Mouse (Mus musculus) lung, postnatal 0 days (tissue): ENCODE data around the gene Dmrta1. TPM values are rescaled to one million over a fixed set of nuclear protein-coding genes. Genes with fewer than 3 reads are reported as not detected.
"Not testable (repeated sequence)": the region's sequence is repeated elsewhere in the genome, so short reads cannot be mapped to it uniquely, and the experiment has no call there.

Experiments
- ATAC-seq: fragments of 200-750 bp; cut with Nextera tagmentation; 2 replicates; pipeline ENCODE4 v1.8.0; 2017; ENCODE audit warnings: moderate library complexity
- DNase-seq: peaks from one replicate; pipeline ENCODE4 v3.0.0-alpha.2; 2016; ENCODE audit warnings: low spot score
- H3K27ac ChIP-seq: fragments of 300-500 bp; sonication (generic); 2 replicates; pipeline ENCODE4 v1.5.1; 2014; ENCODE audit warnings: antibody characterized with exemption, mild to moderate bottlenecking, low read length, mixed read lengths
- H3K27me3 ChIP-seq: fragments of 300-500 bp; sonication (generic); replicated peaks from 2 replicates; pipeline ENCODE4 v1.6.1; 2014; ENCODE audit warnings: low read length, mixed read lengths; ENCODE audit not compliant: insufficient read depth
- H3K36me3 ChIP-seq: fragments of 300-500 bp; sonication (generic); 2 replicates; pipeline ENCODE4 v1.6.1; 2014; ENCODE audit warnings: low read length, mixed read lengths; ENCODE audit not compliant: insufficient read depth
- H3K4me1 ChIP-seq: fragments of 300-500 bp; sonication (generic); 2 replicates; pipeline ENCODE4 v1.6.1; 2014; ENCODE audit warnings: antibody characterized with exemption, low read depth, low read length, mixed read lengths; ENCODE audit not compliant: insufficient read depth
- H3K4me2 ChIP-seq: fragments of 300-500 bp; sonication (generic); replicated peaks from 2 replicates; pipeline ENCODE4 v1.6.1; 2014; ENCODE audit warnings: low read depth, mild to moderate bottlenecking, low read length, moderate library complexity, mixed read lengths
- H3K4me3 ChIP-seq: fragments of 300-500 bp; sonication (generic); 2 replicates; pipeline ENCODE4 v1.5.1; 2014; ENCODE audit warnings: low read depth, low read length
- H3K9ac ChIP-seq: fragments of 300-500 bp; sonication (generic); replicated peaks from 2 replicates; pipeline ENCODE4 v1.6.1; 2014; ENCODE audit warnings: low read depth, mild to moderate bottlenecking
- H3K9me3 ChIP-seq: fragments of 300-500 bp; sonication (generic); 2 replicates; pipeline ENCODE4 v1.6.1; 2016; ENCODE audit warnings: low read length, mixed read lengths
- CTCF ChIP-seq: IDR thresholded peaks from 2 replicates; pipeline ENCODE4 v1.5.1; 2016; ENCODE audit warnings: antibody characterized with exemption, mild to moderate bottlenecking
- EP300 ChIP-seq: IDR thresholded peaks from 2 replicates; pipeline ENCODE4 v1.6.1; 2016; ENCODE audit warnings: antibody characterized with exemption, mild to moderate bottlenecking, control low read depth
- WGBS: fragments of 180-500 bp; shearing (Covaris S2); extraction: QIAGEN DNeasy Blood & Tissue Kit; methylation state at CpG from one replicate; pipeline ENCODE4 v1.1.7; 2014; 5-methylcytosine and 5-hydroxymethylcytosine counted together
- polyA plus RNA-seq: library from polyadenylated mRNA; unstranded; fragments of >200 nt; fragmentation: Nextera tagmentation; extraction: Ambion mirVana; gene quantifications from 2 replicates; pipeline ENCODE4 v1.2.1, GENCODE M21; 2015

Gene Dmrta1
- polyA plus RNA-seq, 1 experiment from 2014 or later: not detected

DNA sequence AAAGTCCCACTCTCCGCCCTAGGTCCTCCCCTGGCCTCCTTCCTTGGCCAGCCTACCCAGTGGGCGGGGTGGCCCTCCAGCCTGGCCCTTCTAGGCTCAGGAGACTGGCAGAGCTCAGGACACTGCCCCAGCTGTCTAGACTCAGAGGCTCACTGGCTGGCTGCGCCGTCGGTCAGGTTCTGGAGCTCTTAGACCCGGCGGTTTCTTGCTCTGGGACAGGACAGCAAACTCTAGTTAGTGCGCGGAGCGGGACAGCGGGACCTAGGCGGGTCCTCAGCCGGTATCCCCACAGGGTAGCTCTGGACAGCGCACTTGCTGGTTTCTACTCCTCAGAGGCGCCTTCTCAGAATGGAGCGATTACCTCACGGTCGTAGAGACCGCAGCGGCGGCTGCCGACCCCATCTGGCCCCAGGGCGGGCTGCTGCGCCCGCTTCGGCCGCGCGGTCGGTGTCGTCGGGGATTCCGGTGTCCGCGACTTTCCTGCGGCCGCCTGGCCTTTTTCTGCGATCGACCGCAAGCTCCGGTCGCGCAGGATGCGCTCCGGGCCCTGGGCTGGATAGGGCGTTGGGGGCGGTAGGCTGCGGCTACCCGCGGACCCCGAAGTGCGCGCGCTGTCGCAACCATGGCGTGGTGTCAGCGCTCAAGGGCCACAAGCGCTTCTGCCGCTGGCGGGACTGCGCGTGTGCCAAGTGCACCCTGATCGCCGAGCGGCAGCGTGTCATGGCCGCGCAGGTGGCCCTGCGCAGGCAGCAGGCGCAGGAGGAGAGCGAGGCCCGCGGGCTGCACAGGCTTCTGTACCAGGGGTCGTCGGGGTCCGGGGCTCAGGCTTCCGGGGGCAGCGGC, 8.9 kb downstream of the Dmrta1 start:
- no peak overlapping the region for H3K9ac ChIP-seq
- peak; percentile 48 for ATAC-seq
- H3K27me3 ChIP-seq: peaks cover 23% of the 10 kb centered on the region
- no peak for TF ChIP-seq CTCF
- TF ChIP-seq EP300: no peak
- 2% methylated on average over 70 of the region's 78 CpGs for WGBS
- no peaks in the 10 kb centered on the region for H3K9me3 ChIP-seq
- no peaks in the 10 kb centered on the region for H3K36me3 ChIP-seq
- H3K4me1 ChIP-seq: no peaks in the 10 kb centered on the region
- H3K27ac ChIP-seq: no peak overlapping the region
- peak overlapping the region; percentile 31 for H3K4me3 ChIP-seq
- peak overlapping the region; percentile 45 for H3K4me2 ChIP-seq
- peak; percentile 11 for DNase-seq

DNA sequence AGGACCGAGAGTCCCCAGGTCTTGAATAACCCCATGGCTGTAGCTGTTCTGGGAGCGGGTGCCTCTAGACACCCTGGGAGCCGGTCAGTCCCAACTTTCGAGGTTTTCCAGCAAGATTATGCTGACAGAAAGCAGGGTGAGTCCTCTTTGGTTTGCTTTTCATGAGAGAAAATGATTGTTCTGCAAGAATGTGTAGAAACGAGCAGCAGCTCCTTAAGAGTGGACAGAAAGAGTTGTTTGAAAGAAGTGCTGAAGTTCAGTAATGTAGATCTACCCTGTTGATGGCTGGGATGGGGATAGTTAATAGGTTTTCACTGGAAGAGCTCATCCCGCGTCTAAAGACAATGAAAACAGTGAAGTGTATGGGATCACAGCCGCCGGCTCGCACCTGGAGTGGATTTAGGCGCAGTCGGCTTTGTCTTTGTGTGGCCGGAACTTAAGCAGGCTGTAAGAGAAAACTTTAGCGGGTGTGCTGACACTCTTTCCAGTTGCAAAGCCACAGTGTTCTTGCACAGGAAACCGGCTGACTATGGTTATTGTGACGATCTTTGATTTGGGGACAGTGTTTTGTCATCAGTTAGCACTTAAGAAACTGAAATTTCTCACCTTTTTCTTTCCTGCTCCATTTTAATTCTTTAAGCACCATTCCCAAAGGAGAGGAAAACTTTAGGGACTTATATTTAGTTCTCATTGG, 9.7 kb downstream of the Dmrta1 start:
- Histone ChIP-seq H3K36me3 (no peaks in the 10 kb centered on the region), H3K4me1 (no peaks in the 10 kb centered on the region), H3K9ac (no peak overlapping the region), H3K27ac (no peak overlapping the region), H3K9me3 (no peaks in the 10 kb centered on the region), H3K4me2 (peak overlapping the region; percentile 45), H3K27me3 (peaks cover 23% of the 10 kb centered on the region), H3K4me3 (peak overlapping the region; percentile 31)
- DNase-seq (no peak), ATAC-seq (no peak)
- 1% methylated on average over 16 of the region's 16 CpGs for WGBS
- TF ChIP-seq CTCF (no peak), EP300 (no peak)

DNA sequence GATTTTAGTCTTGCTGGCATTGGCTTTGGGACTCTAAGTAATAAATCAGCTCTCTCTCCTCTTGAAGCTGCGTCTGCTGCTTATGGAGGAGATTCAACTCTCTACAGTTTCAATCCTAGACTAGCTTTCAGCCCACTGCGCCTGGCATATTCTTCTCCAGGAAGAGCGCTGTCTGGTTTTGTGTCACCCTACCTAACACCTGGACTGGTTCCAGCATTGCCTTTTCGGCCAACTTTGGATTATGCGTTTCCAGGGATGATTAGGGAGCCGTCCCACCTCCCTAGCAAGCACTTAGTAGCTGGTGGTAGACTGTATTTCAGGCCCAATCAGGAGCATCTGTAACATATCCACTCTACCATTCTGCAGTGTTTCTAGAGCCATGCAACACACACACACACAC, 12.7 kb downstream of the Dmrta1 start:
- no peak for ATAC-seq

DNA sequence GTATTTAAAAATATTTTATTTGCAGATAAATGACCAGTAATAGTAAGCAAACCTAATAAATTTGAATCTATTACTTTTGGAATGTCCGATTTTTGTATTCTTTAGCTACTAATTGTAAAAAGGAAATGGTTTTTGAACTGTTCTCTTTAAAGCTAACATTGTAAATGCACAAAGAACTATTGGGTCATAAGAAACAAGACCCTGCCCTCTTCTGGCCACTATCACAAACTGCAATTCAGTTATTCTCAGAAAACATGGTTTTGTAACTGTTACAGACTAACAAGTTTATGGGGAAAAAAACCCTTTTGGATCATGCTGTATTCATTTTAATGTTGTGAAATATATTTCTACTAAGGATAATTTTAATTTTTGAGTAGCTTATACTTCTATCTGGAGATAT, 13.5 kb downstream of the Dmrta1 start:
- no peak overlapping the region for H3K9ac ChIP-seq
- no peaks in the 10 kb centered on the region for H3K36me3 ChIP-seq
- TF ChIP-seq EP300 (no peak), CTCF (peak; percentile 51)
- H3K9me3 ChIP-seq: no peaks in the 10 kb centered on the region
- H3K4me2 ChIP-seq: no peak overlapping the region
- no peak overlapping the region for H3K4me3 ChIP-seq
- ATAC-seq: no peak
- H3K4me1 ChIP-seq: no peaks in the 10 kb centered on the region
- H3K27ac ChIP-seq: no peak overlapping the region
- peaks cover 18% of the 10 kb centered on the region for H3K27me3 ChIP-seq
- WGBS: 23% methylated on average over 1 of the region's 1 CpGs
- DNase-seq: peak; percentile 44

More for the DNA sequence above, 12.7 kb downstream of the Dmrta1 start:
- WGBS: 77% methylated on average over 6 of the region's 6 CpGs
- no peak overlapping the region for H3K4me3 ChIP-seq
- no peak overlapping the region for H3K9ac ChIP-seq
- no peaks in the 10 kb centered on the region for H3K9me3 ChIP-seq
- no peak for DNase-seq
- no peak overlapping the region for H3K27ac ChIP-seq
- TF ChIP-seq EP300 (no peak), CTCF (no peak)
- H3K36me3 ChIP-seq: no peaks in the 10 kb centered on the region
- no peak overlapping the region for H3K4me2 ChIP-seq
- no peaks in the 10 kb centered on the region for H3K4me1 ChIP-seq
- peaks cover 23% of the 10 kb centered on the region for H3K27me3 ChIP-seq

DNA sequence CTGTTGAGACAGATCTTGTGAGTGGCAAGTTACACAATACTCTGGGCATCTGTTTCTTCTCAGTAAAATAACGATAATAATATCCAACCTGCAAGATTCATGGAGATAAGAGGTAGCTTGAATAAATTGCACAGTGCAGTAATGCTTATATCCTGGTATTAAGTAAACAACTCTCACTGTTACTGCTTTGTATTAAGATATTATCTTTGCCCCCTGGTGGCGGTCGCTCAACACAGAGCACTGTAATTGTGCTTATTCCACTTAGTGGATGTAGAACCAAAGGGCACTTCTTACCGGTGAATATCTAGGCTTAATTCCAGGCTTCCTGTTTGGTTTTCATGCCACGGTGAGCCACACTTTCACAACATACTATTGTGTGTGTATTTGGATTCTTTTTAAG, 16.4 kb downstream of the Dmrta1 start:
- Histone ChIP-seq H3K9ac (no peak overlapping the region), H3K27me3 (no peaks in the 10 kb centered on the region), H3K27ac (no peak overlapping the region), H3K4me2 (no peak overlapping the region), H3K4me3 (no peak overlapping the region), H3K36me3 (no peaks in the 10 kb centered on the region), H3K9me3 (no peaks in the 10 kb centered on the region), H3K4me1 (no peaks in the 10 kb centered on the region)
- 57% methylated on average over 5 of the region's 5 CpGs for WGBS
- ATAC-seq: no peak
- TF ChIP-seq CTCF (peak; percentile 21; the same call in 1 of the 2 replicates), EP300 (no peak)
- no peak for DNase-seq

DNA sequence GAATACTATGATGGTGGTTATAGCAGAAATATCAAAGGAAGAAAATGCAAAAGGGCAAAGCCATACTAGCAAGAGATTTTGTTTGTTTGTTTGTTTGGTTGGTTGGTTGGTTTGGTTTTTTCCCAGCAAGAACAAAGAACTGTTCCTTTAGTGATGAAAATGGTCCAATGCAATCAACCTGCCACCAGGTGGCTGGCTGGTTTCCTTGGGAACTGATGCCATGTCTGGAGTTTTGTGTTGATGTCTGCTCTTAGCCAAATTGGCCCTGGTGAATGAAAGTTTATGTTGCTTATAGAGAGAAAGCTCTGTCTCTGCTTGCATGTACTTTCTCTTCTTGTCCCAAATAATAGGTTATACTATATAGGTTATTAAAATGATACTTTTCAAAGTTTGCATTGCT, 18.7 kb downstream of the Dmrta1 start:
- Histone ChIP-seq H3K4me2 (no peak overlapping the region), H3K4me3 (no peak overlapping the region), H3K36me3 (no peaks in the 10 kb centered on the region), H3K27me3 (no peaks in the 10 kb centered on the region), H3K4me1 (no peaks in the 10 kb centered on the region), H3K9ac (no peak overlapping the region), H3K27ac (no peak overlapping the region), H3K9me3 (no peaks in the 10 kb centered on the region)
- ATAC-seq: no peak
- TF ChIP-seq EP300: no peak
- TF ChIP-seq CTCF: no peak
- no peak for DNase-seq

DNA sequence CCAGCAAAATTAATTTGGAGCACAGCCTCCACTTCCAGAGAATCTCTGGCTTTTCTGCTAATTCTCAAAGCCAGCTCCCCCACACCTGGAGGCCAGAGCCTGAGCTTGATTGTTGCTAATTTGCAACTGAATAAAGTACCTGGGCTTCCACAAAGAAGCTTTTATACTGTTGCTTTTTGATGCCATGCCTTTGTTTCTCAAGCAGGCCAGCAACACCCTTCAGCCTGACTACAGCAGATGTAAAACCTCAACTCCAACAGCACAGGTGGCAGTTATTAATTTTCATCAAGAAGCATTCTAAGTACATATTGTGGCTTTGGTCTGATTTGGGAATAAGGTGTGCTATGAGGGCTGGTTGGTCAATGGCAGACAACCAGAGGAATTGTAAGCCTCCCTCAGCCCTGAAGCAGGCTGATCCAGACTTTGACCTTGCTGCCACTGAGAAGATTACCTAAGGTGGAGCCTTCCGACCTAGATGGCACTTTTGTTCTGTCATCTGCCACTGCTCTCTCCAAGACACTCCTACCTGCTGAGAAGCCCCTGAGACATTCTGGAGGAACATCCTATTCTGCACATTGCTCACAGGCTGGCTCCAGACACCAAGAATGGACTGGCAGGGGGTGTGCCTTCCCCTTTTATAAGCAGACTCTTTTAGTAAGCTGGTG, 44.4 kb downstream of the Dmrta1 start:
- not testable (repeated sequence) for H3K27ac ChIP-seq, DNase-seq, H3K36me3 ChIP-seq, H3K9ac ChIP-seq, H3K27me3 ChIP-seq, H3K4me1 ChIP-seq, ATAC-seq, H3K9me3 ChIP-seq, H3K4me3 ChIP-seq, H3K4me2 ChIP-seq
- 73% methylated on average over 1 of the region's 1 CpGs for WGBS
